Mouse (Mus musculus): ENCODE measurements around the gene Ccdc174.

- TF ChIP-seq CTCF (IDR thresholded peaks at IDR 0.05; ENCODE audit: extremely low read depth, insufficient read length, insufficient replicate concordance, low read depth, low read length) (no peak), POLR2A (IDR thresholded peaks at IDR 0.05; ENCODE audit: low read depth, low read length) (no peak)
Measured at GRCm38 (mm10) chr6:91852550-91852949, 25.3 kb upstream of the Ccdc174 start.
